Mouse (Mus musculus) G1E (cell line): ENCODE data around the gene Rcan3.

ENCODE experiments used
- CTCF ChIP-seq: IDR thresholded peaks from 2 replicates; pipeline ENCODE4 v1.5.1; 2012; ENCODE audit warnings: low read depth, low read length, inconsistent platforms, mixed read lengths
- GATA1 ChIP-seq: IDR thresholded peaks from 2 replicates; pipeline ENCODE4 v1.6.1; 2012; ENCODE audit warnings: borderline replicate concordance, low read length, inconsistent platforms, mixed read lengths

GRCm38 (mm10) chr4:135385614-135386013, 48.0 kb downstream of the Rcan3 start:
- no peak for TF ChIP-seq GATA1
- no peak for TF ChIP-seq CTCF
